Mouse (Mus musculus): ENCODE results near the gene Clnk. TPM values are rescaled to one million over a fixed set of nuclear protein-coding genes. Genes with fewer than 3 reads are reported as not detected.
"Not testable (repeated sequence)": the region's sequence is repeated elsewhere in the genome, so short reads cannot be mapped to it uniquely, and the experiment has no call there.

The Clnk gene
- not detected for total RNA-seq (2021)
- long read RNA-seq, experiment 1, result 0 reads
- long read RNA-seq, experiment 2, result 0 reads

GRCm38 (mm10) chr5:38876622-38877021 is at the start of gene Clnk:
Gene Clnk, minus strand, starts transcription at chr5:38876812.
- DNase-seq, result no peak

GRCm38 (mm10) chr5:38905271-38905670 is 28.7 kb upstream of the Clnk start:
- DNase-seq, result no peak

DNA sequence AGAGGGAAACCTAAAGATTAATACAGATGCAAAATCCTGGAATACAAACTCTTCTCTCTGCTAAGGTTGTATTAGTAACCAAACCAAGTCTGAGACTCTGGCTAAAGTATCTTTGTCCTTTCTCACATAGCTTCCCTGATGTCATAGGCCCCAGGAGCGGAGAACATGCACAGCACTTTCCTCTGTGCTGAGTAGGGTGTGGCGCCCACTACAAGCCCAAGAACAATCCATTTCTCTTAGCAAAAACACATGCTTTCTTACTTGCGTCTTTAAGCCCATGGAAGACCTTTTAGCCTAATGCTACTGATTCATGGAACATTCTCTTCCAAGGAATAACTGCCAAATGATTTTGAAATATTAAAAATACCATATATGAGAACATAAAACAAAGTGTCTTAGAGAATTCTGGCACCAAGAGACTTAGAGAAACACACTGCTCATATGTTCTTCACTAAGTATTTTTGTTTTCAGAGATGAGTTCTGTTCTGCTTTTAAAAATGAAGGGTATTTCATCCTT is 28.0 kb upstream of the Clnk start:
- DNase-seq, result no peak

DNA sequence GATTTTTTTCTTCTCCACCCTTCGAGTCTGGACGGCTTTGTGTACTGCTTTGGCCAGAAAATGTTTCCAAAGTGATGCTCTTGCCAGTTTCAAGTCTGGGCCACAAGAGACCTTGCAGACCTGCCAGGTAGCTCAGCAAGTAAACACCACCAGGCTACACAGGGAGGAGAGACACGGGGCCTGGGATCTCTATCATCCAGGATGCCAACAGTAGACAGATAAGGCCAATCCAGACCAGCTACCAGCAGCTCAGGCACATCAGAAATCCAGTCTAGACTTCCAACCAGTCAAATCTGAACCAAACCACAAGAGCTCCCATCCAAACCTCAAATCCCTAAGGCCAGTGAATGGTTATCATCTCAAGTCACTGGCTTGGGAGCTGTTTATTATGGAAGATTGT is 26.3 kb upstream of the Clnk start:
- no peak for DNase-seq

DNA sequence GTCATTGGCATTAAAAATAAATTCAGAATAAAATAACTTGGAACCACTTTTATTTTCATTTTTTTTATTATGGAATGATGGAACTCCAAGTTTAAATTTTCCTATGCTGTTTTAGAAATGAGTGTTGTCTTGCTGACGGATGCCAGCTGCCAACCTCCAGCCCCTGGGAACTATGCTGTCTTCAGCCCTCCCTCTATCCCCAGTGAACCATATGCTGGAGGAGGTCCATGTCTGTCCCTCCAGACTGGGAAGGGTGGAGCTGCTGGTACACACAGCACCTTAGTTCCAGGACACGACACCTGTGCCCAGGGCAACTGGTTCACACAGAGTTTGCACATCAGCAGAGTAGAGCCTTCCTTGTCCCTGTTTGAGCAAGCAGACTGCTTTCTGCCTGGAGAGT is 22.4 kb upstream of the Clnk start:
- DNase-seq, result no peak

- DNase-seq, result no peak
These were observed 12.0 kb upstream of the Clnk start for GRCm38 (mm10) chr5:38888646-38889045.

GRCm38 (mm10) chr5:38886623-38887275 is 10.1 kb upstream of the Clnk start:
- no peak for DNase-seq

- not testable (repeated sequence) for DNase-seq
These were observed 6.0 kb upstream of the Clnk start for GRCm38 (mm10) chr5:38882635-38883034.

DNA sequence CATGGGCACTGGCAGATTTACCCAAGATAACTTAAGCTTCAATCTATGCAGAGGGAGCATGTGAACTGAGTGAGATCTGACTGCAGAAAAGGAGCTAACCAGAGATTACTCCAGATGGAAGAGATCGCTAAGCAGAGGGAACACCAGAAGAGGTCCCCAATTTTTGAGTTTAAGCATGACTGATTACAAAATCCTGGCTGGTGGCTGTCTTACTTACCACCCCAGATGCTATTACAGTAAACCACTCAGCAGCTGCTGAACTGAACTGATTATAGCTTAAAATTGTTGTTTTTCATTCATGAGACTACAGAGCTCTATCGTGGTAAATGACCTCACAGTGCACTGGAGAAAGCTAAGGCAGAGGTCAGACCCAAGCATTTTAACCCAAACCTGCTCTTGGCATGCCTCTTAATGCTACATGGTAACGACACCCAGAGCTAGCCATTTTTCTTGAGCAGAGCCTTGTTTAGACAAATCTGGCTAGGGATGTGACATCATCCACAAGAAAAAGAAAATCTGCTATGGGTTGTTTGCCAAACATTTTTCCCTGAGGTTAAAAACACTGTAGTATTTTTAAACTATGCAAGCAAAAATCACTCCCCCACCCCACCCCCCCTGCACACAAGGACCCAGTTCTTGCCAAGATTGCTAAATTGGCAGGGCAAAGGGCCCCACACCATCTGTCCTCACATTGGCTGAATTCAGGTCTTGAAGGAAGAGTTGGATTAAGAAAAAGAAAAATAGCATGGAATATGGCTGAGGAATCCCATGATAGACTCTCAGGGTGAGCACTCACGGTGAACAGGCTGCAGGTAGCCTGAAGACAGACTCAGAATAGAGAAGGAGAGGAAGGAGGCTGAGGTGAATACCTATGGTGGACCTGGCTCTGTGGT is 5.4 kb upstream of the Clnk start:
- DNase-seq, result no peak

DNA sequence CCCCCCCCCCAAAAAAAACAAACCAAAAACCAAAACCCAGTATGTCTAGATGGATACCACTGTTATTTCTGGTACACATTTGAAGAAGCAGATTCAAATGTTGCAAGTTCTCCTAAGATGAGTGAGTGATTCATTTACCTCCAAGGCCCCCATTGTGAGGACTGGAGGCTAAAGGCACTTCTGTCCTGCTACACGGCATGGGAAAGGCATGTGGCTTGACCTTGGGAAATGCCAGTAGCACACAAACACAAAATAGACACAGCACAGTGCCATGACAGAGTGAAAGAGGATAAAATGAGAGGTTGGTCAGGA is 4.8 kb upstream of the Clnk start:
- peak; percentile 60 to 66 for DNase-seq

DNA sequence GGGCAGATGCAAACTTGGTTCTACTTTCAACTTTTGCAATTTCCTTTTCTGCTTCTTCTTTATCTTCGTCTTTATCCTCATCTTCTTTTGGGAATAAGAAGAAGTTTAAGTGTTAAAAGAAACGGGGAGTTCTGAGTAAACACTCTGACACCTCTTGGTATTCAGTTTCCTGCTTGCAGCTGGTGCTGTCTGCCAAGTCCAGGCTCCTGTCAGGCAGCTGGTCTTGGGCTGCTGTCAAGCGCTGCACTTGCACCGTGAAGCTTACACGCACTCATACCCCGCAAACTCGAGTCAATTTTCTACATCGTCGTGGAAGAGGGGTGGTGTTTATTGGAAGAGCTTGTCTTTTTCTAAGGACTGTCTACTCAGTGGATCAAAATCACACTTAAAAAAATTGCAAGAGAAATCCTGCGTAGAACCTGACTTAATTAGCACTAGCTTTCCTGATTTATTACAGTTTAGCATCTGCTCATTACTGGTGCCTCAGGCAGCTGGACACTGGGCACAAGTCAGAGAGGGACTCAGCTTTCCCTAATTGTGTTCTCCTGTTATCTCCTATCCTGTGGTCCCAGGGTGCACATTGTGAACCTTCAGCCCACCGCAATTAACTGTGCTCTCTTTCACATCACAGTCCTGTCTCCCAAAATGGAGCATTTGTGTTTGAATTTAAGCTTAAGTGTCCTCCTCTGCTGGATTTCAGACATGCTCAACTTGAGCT is 3.5 kb upstream of the Clnk start:
- DNase-seq, result peak in 1 of 2 experiments; percentile 21

GRCm38 (mm10) chr5:38875403-38875802 is 1.2 kb downstream of the Clnk start:
- DNase-seq, result no peak

DNA sequence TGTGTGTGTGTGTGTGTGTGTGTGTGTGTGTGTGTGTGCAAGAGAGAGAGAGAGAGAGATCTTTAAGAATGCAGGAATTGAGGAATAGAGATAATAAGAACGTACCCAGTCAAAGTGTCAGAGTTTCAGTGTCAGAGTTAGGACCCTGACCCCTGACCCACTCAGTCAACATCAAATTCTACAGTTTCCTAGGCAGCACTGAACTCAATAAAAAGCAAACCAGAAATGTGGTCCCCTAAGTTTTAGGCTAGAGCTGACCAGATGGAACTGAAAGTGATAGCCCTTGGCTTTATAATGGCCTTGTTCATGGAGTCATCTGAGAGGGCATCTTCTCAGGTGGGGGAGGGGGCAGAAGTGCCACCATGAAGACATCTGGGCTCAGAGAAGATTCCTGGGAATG is 1.7 kb downstream of the Clnk start:
- no peak for DNase-seq

- no peak for DNase-seq
These were observed 3.7 kb downstream of the Clnk start for GRCm38 (mm10) chr5:38872906-38873305.

DNA sequence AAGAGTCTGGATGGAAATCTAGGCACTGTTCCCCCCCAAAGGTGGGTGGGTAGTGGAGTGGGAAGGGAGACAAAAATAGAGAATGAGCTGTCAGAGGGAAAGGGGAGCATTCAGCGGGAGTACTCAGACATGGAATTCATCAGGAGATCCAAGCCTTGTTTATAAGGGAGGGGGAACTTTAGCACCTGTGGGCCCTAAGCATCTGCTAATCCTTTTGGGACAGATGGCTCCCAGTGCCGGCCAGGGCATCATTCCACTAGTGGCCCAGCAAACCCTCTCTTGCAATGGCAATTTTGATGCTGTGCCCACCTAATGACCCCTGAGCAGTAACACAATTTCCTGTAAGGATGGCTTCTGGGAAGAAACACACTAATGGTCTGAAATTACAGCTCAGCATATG is 5.0 kb downstream of the Clnk start:
- DNase-seq, result no peak

- no peak for DNase-seq
These were observed 6.1 kb downstream of the Clnk start for GRCm38 (mm10) chr5:38870485-38870884.

GRCm38 (mm10) chr5:38869976-38870375 is 6.6 kb downstream of the Clnk start:
- DNase-seq, result no peak

GRCm38 (mm10) chr5:38864624-38865023 is 12.0 kb downstream of the Clnk start:
- DNase-seq, result no peak

DNA sequence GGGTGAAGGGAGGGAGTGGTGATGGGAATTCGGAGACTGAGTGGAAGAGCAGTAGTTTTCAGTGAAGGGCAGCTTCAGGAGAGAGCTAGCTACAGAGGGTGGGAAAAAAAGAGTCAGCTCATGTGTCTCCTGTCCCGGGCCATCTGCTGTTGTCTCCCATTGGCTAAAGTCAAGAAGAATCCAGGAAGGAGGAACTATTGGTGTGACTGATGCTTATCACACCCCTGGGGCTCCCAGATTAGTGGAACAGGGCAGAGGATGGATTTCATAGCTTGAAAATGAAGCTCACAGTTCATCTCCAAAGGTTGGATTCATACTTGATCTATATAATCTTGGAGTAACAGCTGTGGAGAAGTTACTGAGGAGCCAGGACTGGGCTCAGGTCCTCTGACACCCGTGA is 13.6 kb downstream of the Clnk start:
- no peak for DNase-seq

GRCm38 (mm10) chr5:38862288-38862985 is 14.2 kb downstream of the Clnk start:
- DNase-seq, result no peak

- DNase-seq, result no peak
These were observed 18.4 kb downstream of the Clnk start for GRCm38 (mm10) chr5:38858015-38858721.

GRCm38 (mm10) chr5:38857591-38857990 is 19.0 kb downstream of the Clnk start:
- DNase-seq, result no peak

Measured in adrenal gland, postnatal 36 days (tissue).